Mouse (Mus musculus) kidney, postnatal 10 days (tissue): ENCODE results near the gene Slc16a10.

ENCODE experiments used
- DNase-seq: peaks from one replicate; pipeline ENCODE4 v3.0.0; 2021; ENCODE audit warnings: mixed read lengths

The Slc16a10 gene

DNA sequence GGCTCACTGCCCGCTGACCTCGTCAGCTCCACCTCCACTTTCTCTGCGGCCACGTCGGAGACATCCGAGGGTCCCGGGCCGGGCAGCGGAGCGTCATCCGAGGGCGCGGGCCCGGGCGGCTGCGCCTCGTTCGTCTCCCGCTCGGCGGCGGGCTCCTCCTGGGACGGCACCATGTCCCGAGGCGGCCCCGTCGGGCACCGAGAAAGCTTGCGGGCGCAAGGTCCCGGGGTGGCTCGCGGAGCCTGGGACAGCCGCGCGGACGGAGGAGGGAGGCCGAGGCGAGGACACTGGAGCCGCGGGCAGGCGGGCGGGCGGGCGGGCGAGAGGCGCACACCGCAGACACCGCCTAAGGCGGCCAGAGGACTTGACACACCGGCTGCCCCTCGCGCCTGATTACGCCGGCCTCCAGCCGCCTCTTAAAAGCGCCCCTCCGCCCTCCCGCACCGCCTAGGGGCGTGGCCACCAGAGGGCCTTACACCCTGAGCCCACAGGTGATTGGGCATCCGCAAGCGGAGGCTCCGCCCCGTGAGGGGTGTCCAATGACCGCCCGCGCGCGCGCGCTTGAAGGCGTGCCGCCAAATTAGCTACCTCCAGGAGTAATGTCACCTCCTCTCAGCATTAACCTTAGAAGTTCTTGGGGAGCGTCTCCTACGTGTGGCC is at the start of gene Slc16a10:
Gene Slc16a10 (minus strand): TSS at position 395 of the 660 bp plus-strand sequence.
- peak; percentile 95 for DNase-seq

DNA sequence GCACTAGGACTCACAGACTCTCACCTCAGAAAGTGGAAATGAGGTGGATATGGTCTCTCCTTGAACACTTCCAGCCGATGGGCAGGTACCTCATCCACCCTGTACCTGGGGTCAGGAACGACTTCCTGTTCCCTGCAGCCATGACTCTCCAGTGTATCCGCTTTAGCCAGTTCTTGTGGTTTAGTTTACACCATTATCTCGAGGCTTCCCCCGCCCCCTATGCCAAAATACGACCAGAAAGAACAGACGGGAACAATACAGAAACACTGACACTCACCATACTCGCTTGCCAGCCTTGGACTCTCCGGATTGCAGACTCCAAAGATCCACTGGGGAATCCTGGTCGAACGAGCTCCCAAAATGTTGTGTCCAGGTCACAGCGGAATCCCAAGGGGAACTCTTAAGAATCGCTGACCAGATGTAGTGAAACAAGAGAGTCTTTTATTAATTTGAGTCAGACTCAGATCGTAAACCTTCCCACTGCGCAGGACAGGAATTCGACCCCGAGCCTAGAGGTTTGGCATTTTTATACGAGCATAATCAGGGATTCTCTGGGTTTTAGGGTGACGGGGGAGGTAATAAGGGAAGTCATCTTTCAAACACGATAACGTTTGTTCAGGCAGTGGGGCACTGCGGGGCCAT is 49.4 kb upstream of the Slc16a10 start:
- no peak for DNase-seq

DNA sequence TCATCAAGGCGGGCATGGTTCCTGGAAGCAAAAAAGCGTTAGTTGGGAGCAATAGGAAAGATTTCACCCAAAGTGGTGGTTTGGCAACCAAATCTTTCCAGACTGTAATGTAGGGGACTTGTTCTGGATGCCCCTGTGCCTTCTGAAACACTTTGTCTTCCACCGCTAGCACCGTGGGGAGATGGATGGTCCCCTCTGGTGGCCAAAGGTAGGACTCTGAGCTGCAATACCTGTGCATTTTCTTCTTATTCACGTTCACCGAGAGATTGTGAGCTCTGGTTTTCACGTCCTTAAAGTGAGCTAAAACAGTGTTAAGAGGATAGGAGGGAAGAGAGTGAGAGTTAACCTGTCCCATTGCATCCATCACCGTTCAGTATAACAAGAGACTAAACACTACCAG is 48.8 kb upstream of the Slc16a10 start:
- no peak for DNase-seq

DNA sequence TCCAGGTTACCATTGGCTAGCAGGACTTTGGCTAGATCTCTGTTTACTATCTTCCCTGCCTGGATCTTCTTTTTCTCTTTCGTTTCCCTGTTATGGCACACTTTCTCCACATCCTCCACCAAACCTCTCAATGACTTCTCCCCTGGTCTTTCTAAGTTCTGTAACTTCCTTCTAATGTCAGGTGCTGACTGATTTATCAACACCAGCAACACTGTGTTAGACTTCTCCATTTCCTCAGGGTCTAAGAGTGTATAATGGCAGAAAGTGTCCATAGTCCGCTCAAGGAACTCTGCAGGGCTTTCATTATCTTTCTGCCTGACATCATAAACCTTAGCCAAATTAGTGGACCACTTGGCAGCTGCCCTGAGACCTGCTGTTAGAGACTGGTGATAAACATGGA is 47.6 kb upstream of the Slc16a10 start:
- no peak for DNase-seq

DNA sequence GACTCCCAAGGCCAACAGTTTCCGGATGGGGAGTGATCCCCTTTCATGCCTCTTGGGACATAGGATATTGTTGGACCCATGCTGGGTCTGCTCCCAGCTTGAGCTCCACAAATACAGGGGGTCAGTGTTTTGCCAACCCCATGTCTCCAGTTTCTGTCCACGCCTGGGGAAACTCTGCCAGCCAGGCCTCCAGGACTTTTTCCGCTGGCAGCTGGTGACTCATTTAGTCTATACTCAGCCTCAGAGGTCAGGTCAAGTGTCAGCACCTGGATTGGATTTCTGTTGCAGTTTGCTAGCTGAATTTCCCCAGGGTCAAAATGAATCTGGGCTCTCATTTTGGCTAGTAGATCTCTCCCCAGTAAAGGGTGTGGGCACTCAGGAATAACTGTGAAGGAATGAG is 46.8 kb upstream of the Slc16a10 start:
- no peak for DNase-seq

DNA sequence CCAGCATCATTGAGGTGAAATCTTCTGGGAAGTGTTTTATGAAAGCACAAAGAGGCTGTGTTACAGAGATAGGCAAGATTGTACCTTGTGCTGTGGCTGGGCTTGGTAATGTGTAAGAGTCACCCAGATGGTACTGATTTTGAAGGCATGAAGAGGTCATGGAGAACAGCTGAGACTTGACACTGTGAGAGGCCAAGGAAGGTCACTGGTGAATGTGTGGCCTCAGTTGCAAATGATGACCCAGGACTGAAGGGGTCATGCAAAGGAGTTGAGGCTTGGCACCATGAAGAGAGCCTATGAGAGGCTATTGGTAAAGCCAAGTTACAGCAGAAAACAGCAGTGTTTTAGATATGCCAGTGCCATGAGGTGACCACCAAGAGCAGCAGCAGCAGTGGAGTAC is 43.9 kb upstream of the Slc16a10 start:
- no peak for DNase-seq

DNA sequence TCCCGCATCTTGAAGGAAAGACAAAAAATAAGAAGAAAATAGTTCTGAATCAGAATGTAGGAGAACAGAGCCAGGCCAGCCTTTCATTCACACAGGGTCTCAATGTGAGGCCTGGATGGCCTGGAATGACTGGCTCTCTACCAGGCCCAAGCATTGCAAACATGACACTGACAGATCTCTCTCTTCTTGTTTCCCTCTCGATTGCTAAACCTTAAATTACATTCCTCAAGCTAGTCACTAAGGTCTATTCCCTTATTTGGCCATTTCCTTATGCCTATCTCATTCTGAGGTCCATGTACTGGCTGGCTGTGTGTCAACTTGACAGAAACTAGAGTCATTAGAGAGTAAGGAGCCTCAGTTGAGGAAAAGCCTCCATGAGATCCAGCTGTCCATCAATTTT is 38.0 kb upstream of the Slc16a10 start:
- DNase-seq, result no peak

DNA sequence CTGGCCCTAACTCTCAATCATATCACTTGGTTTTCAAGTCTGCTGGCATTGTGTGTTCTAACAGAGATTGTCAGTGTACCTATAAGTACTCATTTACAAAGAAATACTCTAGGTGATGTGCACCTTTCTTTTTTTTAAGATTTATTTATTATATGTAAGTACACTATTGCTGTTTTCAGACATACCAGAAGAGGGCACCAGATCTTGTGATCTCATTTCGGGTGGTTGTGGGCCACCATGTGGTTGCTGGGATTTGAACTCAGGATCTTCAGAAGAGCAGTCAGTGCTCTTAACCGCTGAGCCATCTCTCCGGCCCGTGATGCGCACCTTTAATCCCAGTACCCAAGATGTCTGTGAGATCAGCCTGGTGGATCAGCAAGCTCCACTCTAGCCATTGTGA is 37.1 kb upstream of the Slc16a10 start:
- no peak for DNase-seq

DNA sequence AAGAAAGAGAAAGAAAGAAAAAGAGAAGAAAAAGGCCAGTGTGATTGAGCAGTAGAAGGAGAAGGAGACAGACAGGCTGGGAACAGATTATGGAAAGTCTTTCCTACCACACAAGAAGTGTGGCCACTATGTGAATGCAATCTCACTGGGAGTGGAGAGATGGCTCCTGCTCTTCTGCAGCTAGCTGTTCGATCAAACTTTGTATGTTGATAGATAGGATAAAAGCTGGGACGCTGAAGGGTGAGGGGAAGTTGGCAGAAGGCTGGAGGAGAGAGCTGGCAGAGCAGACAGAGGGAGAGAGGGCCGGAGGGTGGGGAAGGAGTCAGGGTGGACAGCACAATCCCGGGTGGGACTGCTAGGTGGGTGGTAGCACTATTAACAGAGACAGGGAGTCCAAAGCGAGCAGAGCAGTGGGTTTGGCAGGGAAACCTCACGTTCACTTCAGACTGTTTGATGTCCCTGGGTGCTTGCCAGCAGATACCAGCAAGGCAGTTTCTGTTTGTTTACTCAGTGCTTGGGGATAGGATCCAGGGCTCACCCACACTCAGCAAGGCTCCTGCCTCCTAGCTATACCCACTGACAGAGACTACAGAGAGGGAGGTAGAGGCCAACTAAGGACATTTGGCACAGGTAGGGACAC is 35.4 kb upstream of the Slc16a10 start:
- peak; percentile 42 for DNase-seq

DNA sequence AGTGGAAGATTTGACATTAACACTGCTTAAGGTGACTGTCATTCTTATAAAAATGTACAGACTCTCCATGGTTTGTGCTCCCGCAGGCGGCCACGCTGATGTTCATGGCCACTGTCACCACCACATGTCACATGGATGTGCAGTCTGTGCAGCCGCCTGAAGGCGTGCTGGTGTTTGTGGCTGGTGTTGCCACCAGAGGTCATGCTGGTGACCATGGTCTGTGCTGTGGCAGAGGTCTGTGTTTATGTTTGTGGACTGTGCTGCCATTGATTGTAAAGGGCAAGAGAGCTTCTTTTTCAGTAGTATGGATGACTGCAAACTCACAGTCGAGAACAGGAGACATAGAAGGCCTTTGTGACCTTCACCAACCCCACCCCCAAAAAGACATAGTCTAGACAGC is 30.1 kb upstream of the Slc16a10 start:
- DNase-seq, result no peak

DNA sequence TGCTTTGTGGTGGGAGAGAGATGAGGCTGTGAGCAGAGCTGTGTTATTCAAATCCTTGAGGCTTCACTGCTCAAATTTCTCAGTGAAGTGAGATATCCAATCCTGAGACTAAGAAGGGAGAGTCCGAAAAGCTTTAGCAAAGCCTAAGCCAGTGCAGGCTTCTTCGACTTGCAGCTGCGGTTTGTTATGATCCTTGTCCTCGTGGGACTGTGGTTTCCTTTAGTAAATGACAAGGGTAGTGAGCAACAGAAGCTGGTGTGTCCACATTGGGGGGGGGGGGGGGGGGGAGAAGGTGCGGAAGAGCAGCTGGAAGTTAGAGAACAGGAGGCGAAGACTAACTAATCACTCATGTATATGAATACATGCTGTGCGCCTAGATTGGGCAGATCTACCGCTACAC is 29.2 kb upstream of the Slc16a10 start:
- DNase-seq, result no peak

DNA sequence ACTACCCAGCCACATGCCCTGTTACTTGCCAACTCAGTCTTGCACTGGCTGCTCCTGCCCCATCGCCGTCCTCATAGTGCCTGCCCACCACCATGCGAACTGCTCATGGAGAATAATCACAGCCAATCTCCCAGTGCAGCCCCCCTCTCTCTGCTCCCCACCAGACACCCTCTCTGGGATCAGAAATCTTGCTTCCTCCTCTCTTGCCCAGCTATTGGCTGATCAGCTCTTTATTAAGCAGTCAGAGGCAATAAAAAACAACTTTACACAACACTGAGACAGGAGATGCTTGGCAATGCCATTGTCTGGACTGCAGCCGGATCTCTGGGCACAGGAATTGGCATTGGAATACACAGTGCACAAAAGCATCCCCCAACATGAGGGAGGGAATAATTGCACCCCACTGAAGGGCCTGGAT is 28.1 kb upstream of the Slc16a10 start:
- DNase-seq, result no peak

DNA sequence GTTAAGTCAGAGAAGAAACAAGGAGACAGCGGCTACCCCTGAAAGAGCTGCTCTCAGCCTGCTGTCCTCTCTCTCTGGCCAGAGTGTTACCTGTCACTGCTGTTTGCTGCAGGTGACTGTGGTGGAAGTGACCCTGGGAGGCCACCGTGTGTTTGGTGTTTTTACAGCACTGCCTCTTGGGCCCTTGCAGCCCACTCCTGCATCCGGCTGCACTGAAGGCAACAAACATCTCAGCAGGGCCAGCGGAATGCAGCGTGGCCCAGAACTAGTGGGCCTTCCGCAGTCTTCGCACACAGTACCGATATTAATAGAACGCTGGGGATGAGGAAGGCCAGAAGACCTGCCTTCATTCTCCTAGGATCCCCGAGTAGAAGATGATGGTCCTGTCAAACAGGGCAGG is 27.5 kb upstream of the Slc16a10 start:
- no peak for DNase-seq

DNA sequence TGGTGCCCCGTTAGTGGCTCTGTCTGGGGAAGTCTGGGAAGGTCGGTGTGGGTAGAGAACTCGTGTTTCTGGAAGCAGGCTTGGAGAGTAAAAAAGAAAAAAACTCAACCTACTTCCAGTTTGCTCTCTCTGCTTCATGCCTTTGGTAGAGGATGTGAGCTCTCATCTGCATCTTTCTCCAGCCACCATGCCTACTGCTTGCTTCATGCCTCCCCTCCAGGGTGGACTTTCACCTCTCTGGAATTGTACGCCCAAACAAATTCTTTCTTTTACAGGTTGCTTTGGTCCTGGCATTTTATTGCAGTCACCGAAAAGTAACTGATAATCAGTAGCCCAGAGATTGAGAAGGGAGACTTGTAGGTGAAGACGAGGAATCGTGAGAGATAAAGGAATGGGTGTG is 27.0 kb upstream of the Slc16a10 start:
- DNase-seq, result no peak

DNA sequence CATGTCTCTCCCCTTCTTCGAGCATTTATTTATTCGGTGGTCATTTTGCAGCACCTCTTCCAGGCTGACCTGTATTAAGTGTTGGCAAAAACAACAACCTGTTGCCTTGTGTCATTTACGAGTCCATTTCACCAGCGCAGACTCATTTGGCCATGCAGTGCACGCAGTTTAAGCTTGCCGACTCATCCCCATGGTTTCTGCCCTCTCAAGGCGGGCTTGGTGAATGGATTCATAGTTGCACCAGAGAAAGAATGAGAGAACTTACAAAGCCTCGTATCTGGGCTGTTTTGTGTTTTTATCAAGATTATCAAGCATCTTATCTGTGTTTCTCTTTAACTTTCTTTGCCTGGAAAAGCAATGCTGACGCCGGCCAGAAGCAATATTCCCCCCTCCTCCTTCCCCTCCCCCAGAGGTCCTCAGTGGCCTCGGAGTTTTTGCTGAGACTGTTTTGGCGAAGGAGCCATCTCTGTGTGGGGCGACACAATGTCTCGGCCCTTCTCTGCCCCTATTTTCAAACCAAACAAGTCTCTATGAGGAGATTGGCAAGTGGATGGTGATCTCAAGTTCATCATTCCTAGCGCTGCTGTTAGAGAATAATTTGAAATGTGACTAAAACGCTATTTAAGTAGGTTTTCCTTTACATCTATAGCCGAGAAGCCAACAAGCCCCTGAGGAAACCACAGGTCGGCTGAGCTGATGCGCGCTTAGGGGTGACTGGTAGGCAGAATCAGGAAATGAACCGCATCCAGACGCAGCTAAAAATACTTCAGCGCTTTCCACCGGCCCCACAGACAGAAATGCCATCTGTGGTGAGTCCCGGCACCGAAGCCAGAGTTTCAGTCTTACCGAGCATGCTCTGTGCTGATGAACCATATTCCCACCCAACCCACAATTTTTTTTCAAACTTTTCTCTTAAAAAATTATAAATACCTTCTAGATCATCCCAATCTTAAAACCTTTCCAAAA is 22.6 kb upstream of the Slc16a10 start:
- DNase-seq, result no peak

DNA sequence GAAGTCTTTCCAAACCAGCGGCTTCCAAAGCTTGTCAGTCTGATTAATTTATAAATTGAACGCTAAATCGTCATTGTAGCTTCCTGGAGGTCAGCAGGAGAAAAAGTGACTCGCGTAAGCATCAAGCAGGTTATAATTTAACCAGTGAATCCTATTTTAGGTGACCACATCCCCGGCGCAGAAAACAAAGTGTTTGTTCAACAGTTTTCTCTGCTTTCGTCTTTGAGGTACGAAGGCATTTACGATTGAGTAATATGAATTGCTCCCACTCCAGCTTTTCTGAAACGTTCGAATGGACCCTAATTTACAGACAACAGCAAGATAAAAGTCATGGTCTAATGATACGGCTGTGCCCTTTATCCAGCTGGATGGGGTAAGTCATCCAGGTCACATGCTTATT is 21.9 kb upstream of the Slc16a10 start:
- DNase-seq, result no peak

DNA sequence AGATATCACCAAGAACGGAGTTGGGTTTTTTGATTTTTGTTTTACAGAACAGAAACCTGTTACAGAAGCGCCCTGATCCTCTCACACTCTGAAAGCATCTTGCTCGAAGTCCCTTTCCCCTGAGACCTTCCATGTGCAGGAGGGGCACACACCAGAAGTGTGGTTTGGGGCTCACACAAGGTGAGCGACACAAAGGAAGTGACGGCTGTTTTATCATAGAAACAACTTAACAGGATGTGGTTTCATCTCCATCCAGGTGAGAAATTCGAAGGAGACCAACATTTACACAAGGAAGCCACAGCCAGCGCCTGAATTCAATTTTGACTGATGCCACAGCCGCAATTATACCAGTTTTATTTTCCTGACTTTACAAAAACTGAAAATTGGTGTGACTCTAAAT is 21.3 kb upstream of the Slc16a10 start:
- no peak for DNase-seq

DNA sequence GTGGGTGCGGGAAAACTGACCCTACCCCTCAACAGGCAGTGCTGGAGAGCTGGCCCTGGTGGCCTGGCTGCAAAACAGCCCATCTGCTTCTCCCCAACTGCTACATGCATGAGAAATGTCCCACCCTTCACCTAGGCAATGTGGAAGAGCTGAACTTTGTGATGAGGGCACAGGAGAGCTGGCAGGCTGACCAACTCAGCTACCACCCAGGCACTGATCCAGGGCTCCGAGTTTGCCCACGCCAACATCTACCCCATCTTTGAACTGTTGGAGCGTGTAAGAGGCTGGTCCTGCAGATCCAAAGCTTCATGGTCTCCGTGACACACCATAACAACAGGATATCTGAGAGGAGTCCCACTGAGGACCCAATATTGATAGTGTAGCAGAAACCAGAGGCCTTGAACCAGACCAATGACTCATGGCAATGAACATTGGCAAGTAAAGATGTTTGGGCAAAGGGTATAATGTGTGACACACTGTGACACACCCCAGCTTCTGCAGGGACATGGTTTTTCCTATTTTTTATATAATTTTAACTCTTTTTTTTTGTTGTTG is 19.7 kb upstream of the Slc16a10 start:
- DNase-seq, result peak; percentile 31

DNA sequence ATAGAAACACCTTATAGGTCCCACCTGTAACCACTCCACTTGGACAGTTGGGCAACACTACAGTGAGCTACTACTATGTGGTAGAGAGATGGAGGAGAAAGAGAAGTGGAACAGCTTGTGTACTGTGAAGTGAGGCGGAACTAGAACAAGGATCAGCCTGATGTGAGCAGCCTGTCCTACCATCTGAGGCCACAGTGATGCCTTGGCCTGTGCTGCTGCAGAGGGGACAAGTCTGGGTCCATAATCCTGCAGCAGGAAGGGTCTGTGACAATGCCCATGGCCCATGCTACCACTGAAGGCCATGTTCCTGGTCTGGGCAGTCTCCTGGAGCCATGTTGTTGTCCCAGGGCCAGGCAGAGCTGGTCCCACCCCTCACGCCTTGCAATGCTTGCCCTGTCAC is 19.2 kb upstream of the Slc16a10 start:
- no peak for DNase-seq

DNA sequence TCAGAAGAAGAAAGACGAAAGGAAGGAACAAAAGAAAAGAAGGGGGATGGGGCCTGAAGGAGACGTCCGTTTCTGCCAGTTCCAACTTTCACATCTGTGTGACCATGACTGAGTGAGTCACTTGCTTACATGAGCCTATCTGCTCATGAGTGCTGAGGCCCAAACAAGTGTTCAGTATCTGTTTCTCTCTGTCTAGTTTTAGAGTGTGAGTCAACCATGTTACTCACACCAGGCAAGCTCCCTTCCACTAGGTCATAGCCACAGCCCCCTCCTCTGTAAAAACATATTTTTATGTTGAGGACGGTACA is 10.4 kb upstream of the Slc16a10 start:
- DNase-seq, result no peak

DNA sequence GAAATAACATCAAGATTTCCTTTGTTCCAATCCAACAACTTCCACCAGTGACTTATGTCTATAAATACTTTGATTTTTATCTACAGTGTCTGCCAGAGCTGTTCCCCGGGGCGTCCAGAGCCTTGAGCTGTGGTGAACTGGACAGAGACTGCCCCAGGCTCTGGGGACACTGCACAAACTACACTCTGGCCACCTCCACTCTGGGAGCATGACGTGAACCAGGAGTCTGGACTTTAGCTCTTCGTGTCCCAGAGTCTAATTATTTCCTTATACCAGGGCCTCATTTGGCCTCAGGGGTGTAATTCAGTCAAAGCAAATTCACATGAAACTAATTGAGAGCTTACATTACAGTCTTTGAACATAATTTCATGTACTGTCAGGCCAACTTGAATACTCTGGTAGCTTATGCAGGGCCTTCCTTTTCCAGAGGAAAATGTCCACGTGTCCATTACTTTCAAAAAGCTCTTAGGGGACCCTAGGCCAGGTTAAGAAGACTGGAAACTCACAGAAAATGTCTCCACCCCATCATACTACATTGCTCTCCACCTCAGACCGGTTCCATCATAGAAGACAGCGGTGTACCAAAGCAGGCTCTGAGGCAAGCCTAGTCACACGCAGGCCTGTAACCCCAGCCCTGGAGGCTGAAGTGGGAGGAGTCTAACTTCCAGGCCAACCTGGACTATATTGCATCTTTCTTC is 9.9 kb upstream of the Slc16a10 start:
- DNase-seq, result peak; percentile 28

DNA sequence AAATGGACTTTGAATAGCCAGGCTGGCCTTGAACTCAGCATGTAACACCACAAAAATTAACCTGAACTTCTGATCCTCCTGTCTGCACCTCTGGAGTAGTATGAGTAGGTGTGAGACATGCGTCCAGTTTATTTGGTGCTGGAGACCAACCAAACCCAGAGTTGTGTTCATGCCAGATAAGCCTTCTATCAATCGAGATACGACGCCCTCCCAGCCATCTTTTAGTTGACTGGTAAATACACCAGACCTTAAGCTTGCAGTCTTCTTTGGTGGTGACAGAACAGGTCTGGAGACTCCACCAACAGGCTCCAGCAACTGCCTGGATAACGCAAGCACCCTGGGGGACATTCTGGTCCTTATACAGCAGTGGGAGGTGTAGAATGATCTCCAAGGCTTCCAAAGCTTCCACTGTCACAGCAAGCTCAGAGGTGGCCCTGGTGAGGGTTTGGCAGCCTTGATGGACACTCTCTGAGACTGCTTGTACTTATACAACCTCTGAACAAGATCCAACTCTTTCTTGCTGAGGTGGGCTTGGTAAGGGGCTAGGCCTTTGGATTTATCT is 7.6 kb upstream of the Slc16a10 start:
- DNase-seq, result no peak
